Mouse (Mus musculus): ENCODE results near the gene Slc24a4. TPM values are rescaled to one million over a fixed set of nuclear protein-coding genes. Genes with fewer than 3 reads are reported as not detected.
A peak's percentile ranks its signal among the peaks of the same experiment; 100 is the strongest.

The Slc24a4 gene
- polyA plus RNA-seq, 1 experiment from 2014 or later, result not detected

GRCm38 (mm10) chr12:102243915-102244314 is 115.4 kb downstream of the Slc24a4 start:
- no peak overlapping the region for H3K4me2 ChIP-seq (ENCODE audit: low read depth, severe bottlenecking)
- no peaks in the 10 kb centered on the region for H3K9me3 ChIP-seq (ENCODE audit: control insufficient read depth, low read length)
- DNase-seq (ENCODE audit: low spot score), result peak; percentile 22
- H3K4me1 ChIP-seq (ENCODE audit: control insufficient read depth, insufficient read depth, low read length), result no peaks in the 10 kb centered on the region
- 46% methylated on average over 1 of the region's 1 CpGs for WGBS
- H3K4me3 ChIP-seq (ENCODE audit: low read depth, low read length), result no peak overlapping the region
- no peaks in the 10 kb centered on the region for H3K36me3 ChIP-seq (ENCODE audit: control insufficient read depth, insufficient read depth, low read length)
- H3K9ac ChIP-seq (ENCODE audit: low read length), result no peak overlapping the region
- no peaks in the 10 kb centered on the region for H3K27me3 ChIP-seq (ENCODE audit: control insufficient read depth, insufficient read depth, low read length)
- H3K27ac ChIP-seq (replicated peaks; ENCODE audit: low read depth, low read length), result no peak overlapping the region
- ATAC-seq (ENCODE audit: insufficient number of reproducible peaks, low FRiP score, low TSS enrichment, low read depth), result peak; percentile 55; the same call in 1 of the 2 replicates

GRCm38 (mm10) chr12:102246226-102246625 is 117.7 kb downstream of the Slc24a4 start:
- WGBS, result 92% methylated on average over 5 of the region's 5 CpGs
- H3K9ac ChIP-seq (ENCODE audit: low read length), result no peak overlapping the region
- ATAC-seq (ENCODE audit: insufficient number of reproducible peaks, low FRiP score, low TSS enrichment, low read depth), result no peak
- no peaks in the 10 kb centered on the region for H3K27me3 ChIP-seq (ENCODE audit: control insufficient read depth, insufficient read depth, low read length)
- no peaks in the 10 kb centered on the region for H3K9me3 ChIP-seq (ENCODE audit: control insufficient read depth, low read length)
- DNase-seq (ENCODE audit: low spot score), result no peak
- H3K4me3 ChIP-seq (ENCODE audit: low read depth, low read length), result no peak overlapping the region
- no peaks in the 10 kb centered on the region for H3K36me3 ChIP-seq (ENCODE audit: control insufficient read depth, insufficient read depth, low read length)
- H3K4me1 ChIP-seq (ENCODE audit: control insufficient read depth, insufficient read depth, low read length), result no peaks in the 10 kb centered on the region
- H3K4me2 ChIP-seq (ENCODE audit: low read depth, severe bottlenecking), result no peak overlapping the region
- H3K27ac ChIP-seq (replicated peaks; ENCODE audit: low read depth, low read length), result no peak overlapping the region

- Histone ChIP-seq H3K27ac (replicated peaks; ENCODE audit: low read depth, low read length) (no peak overlapping the region), H3K36me3 (ENCODE audit: control insufficient read depth, insufficient read depth, low read length) (no peaks in the 10 kb centered on the region), H3K4me3 (ENCODE audit: low read depth, low read length) (no peak overlapping the region), H3K9ac (ENCODE audit: low read length) (no peak overlapping the region), H3K4me1 (ENCODE audit: control insufficient read depth, insufficient read depth, low read length) (no peaks in the 10 kb centered on the region), H3K9me3 (ENCODE audit: control insufficient read depth, low read length) (no peaks in the 10 kb centered on the region), H3K4me2 (ENCODE audit: low read depth, severe bottlenecking) (no peak overlapping the region), H3K27me3 (ENCODE audit: control insufficient read depth, insufficient read depth, low read length) (no peaks in the 10 kb centered on the region)
- ATAC-seq (ENCODE audit: insufficient number of reproducible peaks, low FRiP score, low TSS enrichment, low read depth), result no peak
- WGBS, result 92% methylated on average over 6 of the region's 6 CpGs
- no peak for DNase-seq (ENCODE audit: low spot score)
Observed at GRCm38 (mm10) chr12:102248104-102248503, 119.6 kb downstream of the Slc24a4 start.

- H3K36me3 ChIP-seq (ENCODE audit: control insufficient read depth, insufficient read depth, low read length), result no peaks in the 10 kb centered on the region
- WGBS, result 83% methylated on average over 4 of the region's 4 CpGs
- no peaks in the 10 kb centered on the region for H3K4me1 ChIP-seq (ENCODE audit: control insufficient read depth, insufficient read depth, low read length)
- no peak for ATAC-seq (ENCODE audit: insufficient number of reproducible peaks, low FRiP score, low TSS enrichment, low read depth)
- H3K27me3 ChIP-seq (ENCODE audit: control insufficient read depth, insufficient read depth, low read length), result no peaks in the 10 kb centered on the region
- no peak overlapping the region for H3K4me3 ChIP-seq (ENCODE audit: low read depth, low read length)
- H3K9me3 ChIP-seq (ENCODE audit: control insufficient read depth, low read length), result no peaks in the 10 kb centered on the region
- H3K4me2 ChIP-seq (ENCODE audit: low read depth, severe bottlenecking), result no peak overlapping the region
- no peak for DNase-seq (ENCODE audit: low spot score)
- H3K27ac ChIP-seq (replicated peaks; ENCODE audit: low read depth, low read length), result no peak overlapping the region
- H3K9ac ChIP-seq (ENCODE audit: low read length), result no peak overlapping the region
Observed at GRCm38 (mm10) chr12:102250316-102250715, 121.8 kb downstream of the Slc24a4 start.

GRCm38 (mm10) chr12:102251070-102251469 is 122.5 kb downstream of the Slc24a4 start:
- H3K9ac ChIP-seq (ENCODE audit: low read length), result no peak overlapping the region
- no peaks in the 10 kb centered on the region for H3K4me1 ChIP-seq (ENCODE audit: control insufficient read depth, insufficient read depth, low read length)
- no peak for DNase-seq (ENCODE audit: low spot score)
- ATAC-seq (ENCODE audit: insufficient number of reproducible peaks, low FRiP score, low TSS enrichment, low read depth), result no peak
- H3K4me3 ChIP-seq (ENCODE audit: low read depth, low read length), result no peak overlapping the region
- no peaks in the 10 kb centered on the region for H3K27me3 ChIP-seq (ENCODE audit: control insufficient read depth, insufficient read depth, low read length)
- H3K9me3 ChIP-seq (ENCODE audit: control insufficient read depth, low read length), result no peaks in the 10 kb centered on the region
- H3K4me2 ChIP-seq (ENCODE audit: low read depth, severe bottlenecking), result no peak overlapping the region
- H3K36me3 ChIP-seq (ENCODE audit: control insufficient read depth, insufficient read depth, low read length), result no peaks in the 10 kb centered on the region
- WGBS, result 92% methylated on average over 3 of the region's 3 CpGs
- H3K27ac ChIP-seq (replicated peaks; ENCODE audit: low read depth, low read length), result no peak overlapping the region

- Histone ChIP-seq H3K27ac (replicated peaks; ENCODE audit: low read depth, low read length) (no peak overlapping the region), H3K27me3 (ENCODE audit: control insufficient read depth, insufficient read depth, low read length) (no peaks in the 10 kb centered on the region), H3K9ac (ENCODE audit: low read length) (no peak overlapping the region), H3K9me3 (ENCODE audit: control insufficient read depth, low read length) (no peaks in the 10 kb centered on the region), H3K36me3 (ENCODE audit: control insufficient read depth, insufficient read depth, low read length) (no peaks in the 10 kb centered on the region), H3K4me1 (ENCODE audit: control insufficient read depth, insufficient read depth, low read length) (no peaks in the 10 kb centered on the region), H3K4me3 (ENCODE audit: low read depth, low read length) (no peak overlapping the region), H3K4me2 (ENCODE audit: low read depth, severe bottlenecking) (no peak overlapping the region)
- DNase-seq (ENCODE audit: low spot score) (no peak), ATAC-seq (ENCODE audit: insufficient number of reproducible peaks, low FRiP score, low TSS enrichment, low read depth) (no peak)
- 76% methylated on average over 3 of the region's 3 CpGs for WGBS
Observed at GRCm38 (mm10) chr12:102251985-102252384, 123.5 kb downstream of the Slc24a4 start.

- Histone ChIP-seq H3K4me3 (ENCODE audit: low read depth, low read length) (no peak overlapping the region), H3K9ac (ENCODE audit: low read length) (no peak overlapping the region), H3K27me3 (ENCODE audit: control insufficient read depth, insufficient read depth, low read length) (no peaks in the 10 kb centered on the region), H3K27ac (replicated peaks; ENCODE audit: low read depth, low read length) (no peak overlapping the region), H3K4me2 (ENCODE audit: low read depth, severe bottlenecking) (no peak overlapping the region), H3K9me3 (ENCODE audit: control insufficient read depth, low read length) (no peaks in the 10 kb centered on the region), H3K4me1 (ENCODE audit: control insufficient read depth, insufficient read depth, low read length) (no peaks in the 10 kb centered on the region), H3K36me3 (ENCODE audit: control insufficient read depth, insufficient read depth, low read length) (no peaks in the 10 kb centered on the region)
- no peak for ATAC-seq (ENCODE audit: insufficient number of reproducible peaks, low FRiP score, low TSS enrichment, low read depth)
- WGBS, result 83% methylated on average over 1 of the region's 1 CpGs
- no peak for DNase-seq (ENCODE audit: low spot score)
Observed at GRCm38 (mm10) chr12:102252525-102252924, 124.0 kb downstream of the Slc24a4 start.

- no peaks in the 10 kb centered on the region for H3K36me3 ChIP-seq (ENCODE audit: control insufficient read depth, insufficient read depth, low read length)
- no peaks in the 10 kb centered on the region for H3K4me1 ChIP-seq (ENCODE audit: control insufficient read depth, insufficient read depth, low read length)
- H3K9ac ChIP-seq (ENCODE audit: low read length), result no peak overlapping the region
- ATAC-seq (ENCODE audit: insufficient number of reproducible peaks, low FRiP score, low TSS enrichment, low read depth), result no peak
- H3K4me2 ChIP-seq (ENCODE audit: low read depth, severe bottlenecking), result no peak overlapping the region
- H3K4me3 ChIP-seq (ENCODE audit: low read depth, low read length), result no peak overlapping the region
- H3K27me3 ChIP-seq (ENCODE audit: control insufficient read depth, insufficient read depth, low read length), result no peaks in the 10 kb centered on the region
- DNase-seq (ENCODE audit: low spot score), result no peak
- H3K27ac ChIP-seq (replicated peaks; ENCODE audit: low read depth, low read length), result no peak overlapping the region
- no peaks in the 10 kb centered on the region for H3K9me3 ChIP-seq (ENCODE audit: control insufficient read depth, low read length)
Observed at GRCm38 (mm10) chr12:102255012-102255411, 126.5 kb downstream of the Slc24a4 start.

- 85% methylated on average over 3 of the region's 3 CpGs for WGBS
Observed at GRCm38 (mm10) chr12:102258522-102259112, 130.1 kb downstream of the Slc24a4 start.

More at GRCm38 (mm10) chr12:102258522-102259112, 130.1 kb downstream of the Slc24a4 start:
- no peak overlapping the region for H3K9ac ChIP-seq (ENCODE audit: low read length)
- H3K4me1 ChIP-seq (ENCODE audit: control insufficient read depth, insufficient read depth, low read length), result peaks cover 8% of the 10 kb centered on the region
- H3K27ac ChIP-seq (replicated peaks; ENCODE audit: low read depth, low read length), result no peak overlapping the region
- no peak for DNase-seq (ENCODE audit: low spot score)
- H3K4me2 ChIP-seq (ENCODE audit: low read depth, severe bottlenecking), result no peak overlapping the region
- H3K9me3 ChIP-seq (ENCODE audit: control insufficient read depth, low read length), result no peaks in the 10 kb centered on the region
- no peak overlapping the region for H3K4me3 ChIP-seq (ENCODE audit: low read depth, low read length)
- H3K27me3 ChIP-seq (ENCODE audit: control insufficient read depth, insufficient read depth, low read length), result no peaks in the 10 kb centered on the region
- no peaks in the 10 kb centered on the region for H3K36me3 ChIP-seq (ENCODE audit: control insufficient read depth, insufficient read depth, low read length)
- ATAC-seq (ENCODE audit: insufficient number of reproducible peaks, low FRiP score, low TSS enrichment, low read depth), result no peak
